Mouse (Mus musculus) limb, embryonic 10.5 days (tissue): Measurements from ENCODE around the gene Tmem179. TPM values are rescaled to one million over a fixed set of nuclear protein-coding genes. Genes with fewer than 3 reads are reported as not detected.

ENCODE experiments used
- DNase-seq: peaks from one replicate; pipeline ENCODE4 v3.0.0-alpha.2; 2017; ENCODE audit warnings: low spot score
- H3K27ac ChIP-seq: fragments of 300-500 bp; sonication (generic); 2 replicates; pipeline ENCODE4 v1.5.1; 2016; ENCODE audit warnings: mild to moderate bottlenecking
- H3K27me3 ChIP-seq: fragments of 300-500 bp; sonication (generic); 2 replicates; pipeline ENCODE4 v1.6.1; 2016; ENCODE audit warnings: low read depth, mild to moderate bottlenecking; ENCODE audit not compliant: poor library complexity, severe bottlenecking
- H3K36me3 ChIP-seq: fragments of 300-500 bp; sonication (generic); 2 replicates; pipeline ENCODE4 v1.6.1; 2016; ENCODE audit warnings: mild to moderate bottlenecking, moderate library complexity
- H3K4me1 ChIP-seq: fragments of 300-500 bp; sonication (generic); 2 replicates; pipeline ENCODE4 v1.6.1; 2016
- H3K4me3 ChIP-seq: fragments of 300-500 bp; sonication (generic); 2 replicates; pipeline ENCODE4 v1.5.1; 2016; ENCODE audit warnings: mild to moderate bottlenecking, moderate library complexity
- H3K9me3 ChIP-seq: fragments of 300-500 bp; sonication (generic); replicated peaks from 2 replicates; pipeline ENCODE4 v1.6.1; 2016; ENCODE audit warnings: mild to moderate bottlenecking
- WGBS: fragments of 180-500 bp; shearing (Covaris S2); methylation state at CpG from one replicate; pipeline ENCODE4 v1.1.7; 2016; 5-methylcytosine and 5-hydroxymethylcytosine counted together
- polyA plus RNA-seq: library from polyadenylated mRNA; unstranded; fragments of >200 nt; fragmentation: Nextera tagmentation; extraction: Ambion mirVana; gene quantifications from 2 replicates; pipeline ENCODE4 v1.2.1, GENCODE M21; 2016

The Tmem179 gene
- polyA plus RNA-seq, 1 experiment from 2014 or later: not detected

GRCm38 (mm10) chr12:112473777-112474176 is 42.8 kb downstream of the Tmem179 start:
- H3K4me1 ChIP-seq: peaks cover 40% of the 10 kb centered on the region
- peaks cover 90% of the 10 kb centered on the region for H3K27me3 ChIP-seq
- H3K36me3 ChIP-seq: no peaks in the 10 kb centered on the region
- peak overlapping the region; percentile 30; the same call in 1 of the 2 replicates for H3K27ac ChIP-seq
- WGBS: 24% methylated on average over 9 of the region's 9 CpGs
- H3K4me3 ChIP-seq: no peak overlapping the region
- DNase-seq: peak; percentile 92
- H3K9me3 ChIP-seq: no peaks in the 10 kb centered on the region

GRCm38 (mm10) chr12:112470216-112470615 is 46.3 kb downstream of the Tmem179 start:
- no peak for DNase-seq
- Histone ChIP-seq H3K27me3 (peaks cover 89% of the 10 kb centered on the region), H3K4me3 (no peak overlapping the region), H3K27ac (no peak overlapping the region), H3K36me3 (no peaks in the 10 kb centered on the region), H3K9me3 (no peaks in the 10 kb centered on the region), H3K4me1 (peaks cover 46% of the 10 kb centered on the region)
- WGBS: 73% methylated on average over 5 of the region's 5 CpGs

GRCm38 (mm10) chr12:112469393-112469792 is 47.2 kb downstream of the Tmem179 start:
- 89% methylated on average over 7 of the region's 7 CpGs for WGBS
- no peaks in the 10 kb centered on the region for H3K9me3 ChIP-seq
- H3K4me3 ChIP-seq: no peak overlapping the region
- H3K4me1 ChIP-seq: peaks cover 54% of the 10 kb centered on the region
- H3K27ac ChIP-seq: no peak overlapping the region
- no peaks in the 10 kb centered on the region for H3K36me3 ChIP-seq
- DNase-seq: no peak
- H3K27me3 ChIP-seq: peaks cover 84% of the 10 kb centered on the region

- Histone ChIP-seq H3K36me3 (no peaks in the 10 kb centered on the region), H3K4me3 (no peak overlapping the region), H3K4me1 (peaks cover 56% of the 10 kb centered on the region), H3K27me3 (peaks cover 65% of the 10 kb centered on the region), H3K9me3 (no peaks in the 10 kb centered on the region), H3K27ac (peak overlapping the region; percentile 27; the same call in 1 of the 2 replicates)
- WGBS: 88% methylated on average over 10 of the region's 10 CpGs
- no peak for DNase-seq
These were observed 49.2 kb downstream of the Tmem179 start for GRCm38 (mm10) chr12:112467387-112467786.

- H3K27me3 ChIP-seq: peaks cover 50% of the 10 kb centered on the region
- H3K4me3 ChIP-seq: no peak overlapping the region
- no peak for DNase-seq
- no peaks in the 10 kb centered on the region for H3K36me3 ChIP-seq
- WGBS: 94% methylated on average over 17 of the region's 17 CpGs
- peak overlapping the region; percentile 3; the same call in 1 of the 2 replicates for H3K27ac ChIP-seq
- H3K9me3 ChIP-seq: no peaks in the 10 kb centered on the region
- H3K4me1 ChIP-seq: peaks cover 59% of the 10 kb centered on the region
These were observed 50.6 kb downstream of the Tmem179 start for GRCm38 (mm10) chr12:112465928-112466327.

GRCm38 (mm10) chr12:112464516-112464915 is 52.0 kb downstream of the Tmem179 start:
- Histone ChIP-seq H3K4me1 (peaks cover 65% of the 10 kb centered on the region), H3K27ac (peak overlapping the region; percentile 42), H3K9me3 (no peaks in the 10 kb centered on the region), H3K36me3 (no peaks in the 10 kb centered on the region), H3K27me3 (peaks cover 37% of the 10 kb centered on the region; the same call in 1 of the 2 replicates), H3K4me3 (no peak overlapping the region)
- DNase-seq: no peak
- 86% methylated on average over 3 of the region's 3 CpGs for WGBS

- Histone ChIP-seq H3K27ac (peak overlapping the region; percentile 42; the same call in 1 of the 2 replicates), H3K36me3 (no peaks in the 10 kb centered on the region), H3K4me3 (no peak overlapping the region), H3K27me3 (peaks cover 34% of the 10 kb centered on the region; the same call in 1 of the 2 replicates), H3K9me3 (no peaks in the 10 kb centered on the region), H3K4me1 (peaks cover 65% of the 10 kb centered on the region)
- WGBS: 82% methylated on average over 3 of the region's 3 CpGs
- no peak for DNase-seq
These were observed 52.6 kb downstream of the Tmem179 start for GRCm38 (mm10) chr12:112463750-112464444.

GRCm38 (mm10) chr12:112463209-112463608 is 53.3 kb downstream of the Tmem179 start:
- Histone ChIP-seq H3K4me3 (no peak overlapping the region), H3K27ac (no peak overlapping the region)
- no peak for DNase-seq

GRCm38 (mm10) chr12:112462423-112462822 is 54.1 kb downstream of the Tmem179 start:
- peaks cover 27% of the 10 kb centered on the region; the same call in 1 of the 2 replicates for H3K27me3 ChIP-seq
- no peak overlapping the region for H3K4me3 ChIP-seq
- H3K27ac ChIP-seq: peak overlapping the region; percentile 54
- DNase-seq: peak; percentile 49
- H3K4me1 ChIP-seq: peaks cover 72% of the 10 kb centered on the region
- H3K36me3 ChIP-seq: no peaks in the 10 kb centered on the region
- WGBS: 27% methylated on average over 12 of the region's 12 CpGs
- no peaks in the 10 kb centered on the region for H3K9me3 ChIP-seq

More at GRCm38 (mm10) chr12:112463209-112463608, 53.3 kb downstream of the Tmem179 start:
- H3K9me3 ChIP-seq: no peaks in the 10 kb centered on the region
- peaks cover 70% of the 10 kb centered on the region for H3K4me1 ChIP-seq
- no peaks in the 10 kb centered on the region for H3K36me3 ChIP-seq
- H3K27me3 ChIP-seq: peaks cover 31% of the 10 kb centered on the region; the same call in 1 of the 2 replicates
- 79% methylated on average over 4 of the region's 4 CpGs for WGBS

GRCm38 (mm10) chr12:112457839-112458238 is 58.7 kb downstream of the Tmem179 start:
- no peaks in the 10 kb centered on the region for H3K9me3 ChIP-seq
- 0 out of 2 replicates have a peak, but pooled peaks cover 3% of the 10 kb centered on the region for H3K27me3 ChIP-seq
- peaks cover 50% of the 10 kb centered on the region for H3K4me1 ChIP-seq
- H3K36me3 ChIP-seq: no peaks in the 10 kb centered on the region
- H3K4me3 ChIP-seq: no peak overlapping the region
- 61% methylated on average over 4 of the region's 4 CpGs for WGBS
- no peak overlapping the region for H3K27ac ChIP-seq
- DNase-seq: no peak

GRCm38 (mm10) chr12:112456144-112456713 is 60.3 kb downstream of the Tmem179 start:
- Histone ChIP-seq H3K27ac (no peak overlapping the region), H3K9me3 (no peaks in the 10 kb centered on the region), H3K4me1 (peaks cover 33% of the 10 kb centered on the region), H3K4me3 (no peak overlapping the region), H3K27me3 (0 out of 2 replicates have a peak, but pooled peaks cover 3% of the 10 kb centered on the region), H3K36me3 (no peaks in the 10 kb centered on the region)
- DNase-seq: no peak
- WGBS: 77% methylated on average over 6 of the region's 6 CpGs

- no peak for DNase-seq
- Histone ChIP-seq H3K27me3 (no peaks in the 10 kb centered on the region; the same call in 1 of the 2 replicates), H3K4me3 (no peak overlapping the region), H3K4me1 (peaks cover 20% of the 10 kb centered on the region), H3K36me3 (no peaks in the 10 kb centered on the region), H3K9me3 (no peaks in the 10 kb centered on the region), H3K27ac (no peak overlapping the region)
- WGBS: 92% methylated on average over 9 of the region's 9 CpGs
These were observed 64.7 kb downstream of the Tmem179 start for GRCm38 (mm10) chr12:112451826-112452225.

- H3K36me3 ChIP-seq: no peaks in the 10 kb centered on the region
- 82% methylated on average over 1 of the region's 1 CpGs for WGBS
- no peak overlapping the region for H3K4me3 ChIP-seq
- no peak for DNase-seq
- H3K27me3 ChIP-seq: no peaks in the 10 kb centered on the region; the same call in 1 of the 2 replicates
- no peak overlapping the region for H3K27ac ChIP-seq
- H3K9me3 ChIP-seq: no peaks in the 10 kb centered on the region
- peaks cover 19% of the 10 kb centered on the region for H3K4me1 ChIP-seq
These were observed 65.2 kb downstream of the Tmem179 start for GRCm38 (mm10) chr12:112451381-112451780.
